Mouse (Mus musculus): ENCODE data around the gene Tmem189. TPM values are rescaled to one million over a fixed set of nuclear protein-coding genes. Genes with fewer than 3 reads are reported as not detected.

Tmem189 gene
- polyA plus RNA-seq, 1 experiment from 2014 or later, result 40.9 TPM

DNA sequence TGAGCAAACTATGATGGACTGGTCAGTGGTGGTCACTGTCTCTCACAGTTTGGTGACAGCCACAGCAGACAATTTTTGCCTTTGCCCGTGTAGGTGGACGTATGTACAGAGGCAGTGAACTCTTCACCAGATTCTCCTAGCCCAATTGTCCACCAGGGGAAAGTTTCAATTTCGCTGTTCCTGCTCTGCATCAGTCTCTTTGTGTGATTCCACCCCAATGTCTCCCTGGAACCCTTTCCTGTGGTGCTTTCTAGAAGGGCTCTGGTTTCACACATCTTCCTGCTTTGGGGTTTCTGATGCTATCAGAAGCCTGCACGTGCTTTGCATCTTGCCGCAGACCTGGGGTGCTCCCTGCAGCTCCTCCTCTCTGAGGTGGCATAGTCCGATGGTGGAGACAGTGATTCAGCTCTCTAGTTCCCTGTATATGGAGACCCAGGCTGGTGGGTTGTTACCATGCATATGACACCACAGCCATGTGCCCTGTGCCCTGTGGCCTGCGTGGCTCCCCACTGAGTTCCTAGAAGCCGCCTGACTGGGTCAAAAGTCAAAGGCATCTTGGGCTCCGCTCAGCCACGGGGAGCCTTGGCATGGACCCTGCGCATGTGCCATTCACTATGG lies 34.1 kb upstream of the Tmem189 start:
- 82% methylated on average over 11 of the region's 11 CpGs for WGBS
- H3K27me3 ChIP-seq (ENCODE audit: control insufficient read depth, insufficient read depth, low read length), result no peaks in the 10 kb centered on the region
- ATAC-seq (ENCODE audit: insufficient number of reproducible peaks, insufficient read depth, low FRiP score, low read depth), result no peak
- H3K27ac ChIP-seq (replicated peaks in 1 of 2; ENCODE audit: control insufficient read depth in 1 of 2, insufficient read depth in 1 of 2, low read depth in 2 of 2, low read length in 2 of 2), result no peak overlapping the region
- H3K4me3 ChIP-seq (ENCODE audit: control insufficient read depth in 1 of 2, insufficient read depth in 1 of 2, low read depth in 1 of 2, low read length in 2 of 2), result no peak overlapping the region
- H3K4me2 ChIP-seq (ENCODE audit: low read length), result no peak overlapping the region
- H3K9ac ChIP-seq (ENCODE audit: low read length), result no peak overlapping the region
- H3K4me1 ChIP-seq (ENCODE audit: control insufficient read depth in 2 of 2, insufficient read depth in 2 of 2, low read length in 2 of 2), result no peaks in the 10 kb centered on the region
- no peaks in the 10 kb centered on the region for H3K36me3 ChIP-seq (ENCODE audit: control insufficient read depth, insufficient read depth, low read length)
- H3K9me3 ChIP-seq (ENCODE audit: control insufficient read depth, low read length), result no peaks in the 10 kb centered on the region

DNA sequence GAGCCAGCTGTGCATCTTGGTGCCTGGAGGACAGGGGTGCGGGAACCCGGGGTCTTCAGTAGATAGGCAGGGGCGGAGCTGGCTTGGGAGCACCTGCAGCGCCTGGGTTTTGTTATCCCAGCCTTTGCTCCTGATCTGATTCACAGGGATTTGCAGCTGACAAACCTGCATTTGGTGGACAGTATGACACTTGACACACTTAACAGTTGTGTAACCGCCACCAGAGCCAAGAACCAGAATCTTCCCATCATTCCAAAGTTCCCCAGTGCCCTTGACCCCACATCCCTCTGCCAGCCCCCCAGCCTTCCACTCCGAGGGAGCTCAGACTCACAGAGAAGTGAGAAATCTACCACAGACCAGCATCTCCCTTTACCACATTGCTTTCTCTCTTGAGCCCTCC lies 32.9 kb upstream of the Tmem189 start:
- Histone ChIP-seq H3K4me3 (ENCODE audit: control insufficient read depth in 1 of 2, insufficient read depth in 1 of 2, low read depth in 1 of 2, low read length in 2 of 2) (no peak overlapping the region), H3K9ac (ENCODE audit: low read length) (no peak overlapping the region), H3K4me1 (ENCODE audit: control insufficient read depth in 2 of 2, insufficient read depth in 2 of 2, low read length in 2 of 2) (no peaks in the 10 kb centered on the region), H3K27ac (replicated peaks in 1 of 2; ENCODE audit: control insufficient read depth in 1 of 2, insufficient read depth in 1 of 2, low read depth in 2 of 2, low read length in 2 of 2) (no peak overlapping the region), H3K27me3 (ENCODE audit: control insufficient read depth, insufficient read depth, low read length) (no peaks in the 10 kb centered on the region), H3K9me3 (ENCODE audit: control insufficient read depth, low read length) (no peaks in the 10 kb centered on the region), H3K36me3 (ENCODE audit: control insufficient read depth, insufficient read depth, low read length) (no peaks in the 10 kb centered on the region), H3K4me2 (ENCODE audit: low read length) (no peak overlapping the region)
- 70% methylated on average over 6 of the region's 6 CpGs for WGBS
- no peak for ATAC-seq (ENCODE audit: insufficient number of reproducible peaks, insufficient read depth, low FRiP score, low read depth)

- no peaks in the 10 kb centered on the region for H3K4me1 ChIP-seq (ENCODE audit: control insufficient read depth in 2 of 2, insufficient read depth in 2 of 2, low read length in 2 of 2)
- H3K27me3 ChIP-seq (ENCODE audit: control insufficient read depth, insufficient read depth, low read length), result no peaks in the 10 kb centered on the region
- H3K9me3 ChIP-seq (ENCODE audit: control insufficient read depth, low read length), result no peaks in the 10 kb centered on the region
- H3K36me3 ChIP-seq (ENCODE audit: control insufficient read depth, insufficient read depth, low read length), result no peaks in the 10 kb centered on the region
- no peak for ATAC-seq (ENCODE audit: insufficient number of reproducible peaks, insufficient read depth, low FRiP score, low read depth)
- H3K27ac ChIP-seq (replicated peaks in 1 of 2; ENCODE audit: control insufficient read depth in 1 of 2, insufficient read depth in 1 of 2, low read depth in 2 of 2, low read length in 2 of 2), result no peak overlapping the region
- WGBS, result 74% methylated on average over 11 of the region's 11 CpGs
- H3K4me3 ChIP-seq (ENCODE audit: control insufficient read depth in 1 of 2, insufficient read depth in 1 of 2, low read depth in 1 of 2, low read length in 2 of 2), result no peak overlapping the region
- H3K4me2 ChIP-seq (ENCODE audit: low read length), result no peak overlapping the region
- no peak overlapping the region for H3K9ac ChIP-seq (ENCODE audit: low read length)
These were observed 31.7 kb upstream of the Tmem189 start for GRCm38 (mm10) chr2:167721159-167721882.

DNA sequence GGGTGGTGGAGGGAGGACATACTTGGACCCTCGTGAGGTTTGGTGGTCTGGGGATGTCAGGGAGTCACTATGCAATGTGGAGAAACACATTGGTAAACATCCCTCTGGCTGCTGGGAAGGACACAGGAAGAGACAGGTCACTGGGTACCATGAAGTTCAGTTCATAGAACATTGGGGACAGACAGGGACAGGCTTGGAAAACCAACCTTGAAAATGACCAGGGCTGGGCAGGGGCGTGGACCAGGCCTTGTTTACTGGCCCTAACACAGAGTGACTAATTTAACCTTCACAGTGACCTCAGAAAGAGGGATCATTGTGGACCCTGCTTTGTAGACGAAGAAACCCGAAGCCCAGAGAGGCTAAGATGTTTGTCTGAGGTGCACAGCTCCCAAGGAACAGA lies 29.9 kb upstream of the Tmem189 start:
- Histone ChIP-seq H3K4me1 (ENCODE audit: control insufficient read depth in 2 of 2, insufficient read depth in 2 of 2, low read length in 2 of 2) (no peaks in the 10 kb centered on the region), H3K9me3 (ENCODE audit: control insufficient read depth, low read length) (no peaks in the 10 kb centered on the region), H3K4me2 (ENCODE audit: low read length) (no peak overlapping the region), H3K4me3 (ENCODE audit: control insufficient read depth in 1 of 2, insufficient read depth in 1 of 2, low read depth in 1 of 2, low read length in 2 of 2) (no peak overlapping the region), H3K9ac (ENCODE audit: low read length) (no peak overlapping the region), H3K36me3 (ENCODE audit: control insufficient read depth, insufficient read depth, low read length) (no peaks in the 10 kb centered on the region), H3K27ac (replicated peaks in 1 of 2; ENCODE audit: control insufficient read depth in 1 of 2, insufficient read depth in 1 of 2, low read depth in 2 of 2, low read length in 2 of 2) (no peak overlapping the region), H3K27me3 (ENCODE audit: control insufficient read depth, insufficient read depth, low read length) (no peaks in the 10 kb centered on the region)
- ATAC-seq (ENCODE audit: insufficient number of reproducible peaks, insufficient read depth, low FRiP score, low read depth), result no peak
- 71% methylated on average over 4 of the region's 4 CpGs for WGBS

DNA sequence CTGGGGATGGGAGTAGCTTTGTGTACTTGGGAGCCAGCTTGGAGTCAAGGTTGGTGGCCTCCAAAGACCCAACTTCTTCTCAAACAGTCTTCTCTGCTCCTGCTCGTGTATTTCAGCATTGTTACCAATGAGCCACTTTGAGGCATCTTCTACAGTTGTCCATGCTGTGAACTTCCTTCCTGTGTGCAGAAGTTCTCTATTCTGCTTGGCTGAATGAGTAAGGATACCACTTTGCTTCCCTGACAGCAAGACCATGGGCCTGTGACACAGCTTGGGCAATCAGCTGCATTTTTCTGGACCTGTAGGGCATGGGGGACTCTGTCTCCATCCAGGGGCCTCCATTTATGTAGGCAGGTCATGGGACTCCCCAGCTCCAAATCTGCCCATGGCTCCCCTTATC lies 27.6 kb upstream of the Tmem189 start:
- Histone ChIP-seq H3K4me2 (ENCODE audit: low read length) (no peak overlapping the region), H3K9me3 (ENCODE audit: control insufficient read depth, low read length) (no peaks in the 10 kb centered on the region), H3K36me3 (ENCODE audit: control insufficient read depth, insufficient read depth, low read length) (no peaks in the 10 kb centered on the region), H3K27me3 (ENCODE audit: control insufficient read depth, insufficient read depth, low read length) (no peaks in the 10 kb centered on the region), H3K4me1 (ENCODE audit: control insufficient read depth in 2 of 2, insufficient read depth in 2 of 2, low read length in 2 of 2) (peaks cover 7% of the 10 kb centered on the region in 2 experiments; a peak in 3 of 4 replicates), H3K27ac (replicated peaks in 1 of 2; ENCODE audit: control insufficient read depth in 1 of 2, insufficient read depth in 1 of 2, low read depth in 2 of 2, low read length in 2 of 2) (no peak overlapping the region), H3K9ac (ENCODE audit: low read length) (no peak overlapping the region), H3K4me3 (ENCODE audit: control insufficient read depth in 1 of 2, insufficient read depth in 1 of 2, low read depth in 1 of 2, low read length in 2 of 2) (no peak overlapping the region)
- no peak for ATAC-seq (ENCODE audit: insufficient number of reproducible peaks, insufficient read depth, low FRiP score, low read depth)
- 50% methylated on average over 1 of the region's 1 CpGs for WGBS

- Histone ChIP-seq H3K4me1 (ENCODE audit: control insufficient read depth in 2 of 2, insufficient read depth in 2 of 2, low read length in 2 of 2) (peaks cover 7% of the 10 kb centered on the region in 2 experiments; a peak in 3 of 4 replicates), H3K27ac (replicated peaks in 1 of 2; ENCODE audit: control insufficient read depth in 1 of 2, insufficient read depth in 1 of 2, low read depth in 2 of 2, low read length in 2 of 2) (0 out of 4 replicates have a peak overlapping the region, but pooled peaks of 1 of the 2 experiments have one; percentile 14), H3K27me3 (ENCODE audit: control insufficient read depth, insufficient read depth, low read length) (no peaks in the 10 kb centered on the region), H3K36me3 (ENCODE audit: control insufficient read depth, insufficient read depth, low read length) (no peaks in the 10 kb centered on the region), H3K4me3 (ENCODE audit: control insufficient read depth in 1 of 2, insufficient read depth in 1 of 2, low read depth in 1 of 2, low read length in 2 of 2) (no peak overlapping the region), H3K9ac (ENCODE audit: low read length) (0 out of 2 replicates have a peak overlapping the region, but pooled peaks have one; percentile 16), H3K9me3 (ENCODE audit: control insufficient read depth, low read length) (no peaks in the 10 kb centered on the region), H3K4me2 (ENCODE audit: low read length) (no peak overlapping the region)
- 55% methylated on average over 6 of the region's 6 CpGs for WGBS
- ATAC-seq (ENCODE audit: insufficient number of reproducible peaks, insufficient read depth, low FRiP score, low read depth), result no peak
These were observed 25.4 kb upstream of the Tmem189 start for GRCm38 (mm10) chr2:167715008-167715407.

DNA sequence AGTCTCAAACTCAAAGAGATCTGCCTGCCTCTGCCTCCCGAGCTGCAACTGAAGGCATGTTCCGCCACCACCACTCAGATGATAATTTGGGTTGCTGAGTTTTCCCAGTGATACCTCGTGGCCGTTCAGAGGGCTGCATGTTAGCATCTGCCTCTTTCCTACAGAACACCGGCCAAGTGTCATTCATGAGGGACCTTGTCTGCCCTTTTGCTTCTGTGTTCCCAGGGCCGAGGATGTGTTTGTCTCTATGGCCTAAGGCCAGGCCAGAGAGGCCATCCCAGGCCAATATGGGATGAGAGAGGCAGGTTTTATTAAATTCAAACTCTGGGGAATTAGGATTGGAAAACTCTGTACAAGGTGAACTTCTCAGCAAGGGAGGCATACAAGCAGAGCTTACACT lies 24.7 kb upstream of the Tmem189 start:
- ATAC-seq (ENCODE audit: insufficient number of reproducible peaks, insufficient read depth, low FRiP score, low read depth), result no peak
- peak overlapping the region in 1 of 2 experiments; percentile 14; a peak in 1 of 4 replicates for H3K27ac ChIP-seq (replicated peaks in 1 of 2; ENCODE audit: control insufficient read depth in 1 of 2, insufficient read depth in 1 of 2, low read depth in 2 of 2, low read length in 2 of 2)
- H3K9me3 ChIP-seq (ENCODE audit: control insufficient read depth, low read length), result no peaks in the 10 kb centered on the region
- H3K4me1 ChIP-seq (ENCODE audit: control insufficient read depth in 2 of 2, insufficient read depth in 2 of 2, low read length in 2 of 2), result peaks cover 7% of the 10 kb centered on the region in 2 experiments; a peak in 3 of 4 replicates
- H3K4me2 ChIP-seq (ENCODE audit: low read length), result no peak overlapping the region
- H3K9ac ChIP-seq (ENCODE audit: low read length), result no peak overlapping the region
- no peaks in the 10 kb centered on the region for H3K36me3 ChIP-seq (ENCODE audit: control insufficient read depth, insufficient read depth, low read length)
- 88% methylated on average over 6 of the region's 6 CpGs for WGBS
- H3K4me3 ChIP-seq (ENCODE audit: control insufficient read depth in 1 of 2, insufficient read depth in 1 of 2, low read depth in 1 of 2, low read length in 2 of 2), result no peak overlapping the region
- no peaks in the 10 kb centered on the region for H3K27me3 ChIP-seq (ENCODE audit: control insufficient read depth, insufficient read depth, low read length)

Data from heart, embryonic 14.5 days (tissue).